19 mouse cellular contexts compared by ENCODE assay signal in the genomic region with DNA sequence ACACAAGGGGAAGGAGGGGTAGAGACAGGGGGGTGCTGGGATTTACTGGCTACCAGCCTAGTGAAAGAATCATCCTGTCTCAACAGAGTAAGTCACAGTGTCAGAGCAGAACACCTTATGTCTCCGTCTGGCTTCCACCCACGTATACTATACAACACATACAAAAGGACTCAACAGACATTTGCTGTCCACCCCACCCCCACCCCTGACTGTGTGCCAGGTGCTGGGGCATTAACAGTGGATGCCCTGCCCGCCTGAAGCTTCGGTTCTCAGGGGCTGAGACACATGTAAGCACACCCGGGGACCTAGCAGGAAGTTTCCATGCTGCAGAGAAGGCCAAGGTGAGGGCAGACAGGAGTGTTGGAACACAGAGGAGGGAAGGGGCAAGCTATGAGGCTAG. TPM values are rescaled to one million over a fixed set of nuclear protein-coding genes. Genes with fewer than 3 reads are reported as not detected.
A peak's percentile ranks its signal among the peaks of the same experiment; 100 is the strongest.
DNase-seq lines count a peak whose midpoint lies in the region.
"Had no signal": no experiment of that assay in that cellular context is flagged by ENCODE, and none has a peak within 500 bp of the region (broad histone marks: within the 10 kb centered on the region; RNA-seq: fewer than 3 reads in every experiment).

No protein-coding gene starts in this region.

- H3K4me1 ChIP-seq in heart, embryonic 10.5 days = peaks cover 89% of the 10 kb centered on the region

- intact Hi-C loops in left cerebral cortex, postnatal 4 days (cut with DNase I) = no loop called here

- H3K36me3 ChIP-seq in heart, embryonic 10.5 days = no peaks in the 10 kb centered on the region
- H3K36me3 ChIP-seq: heart, embryonic 15.5 days had no signal

- WGBS in heart, embryonic 10.5 days = 89% methylated on average over 5 of the region's 5 CpGs

- no peaks in the 10 kb centered on the region for H3K27me3 ChIP-seq in heart, embryonic 10.5 days (ENCODE audit: insufficient read depth, poor library complexity, severe bottlenecking)
- H3K27me3 ChIP-seq: CH12.LX; forebrain, embryonic 13.5 days; heart, embryonic 15.5 days had no signal

- no peaks in the 10 kb centered on the region for H3K9me3 ChIP-seq in heart, embryonic 10.5 days
- H3K9me3 ChIP-seq: embryonic facial prominence, embryonic 10.5 days; forebrain, embryonic 13.5 days; heart, embryonic 15.5 days had no signal

- H3K4me3 ChIP-seq in heart, embryonic 10.5 days = no peak overlapping the region
- H3K4me3 ChIP-seq: embryonic facial prominence, embryonic 10.5 days; forebrain, embryonic 13.5 days; heart, adult 2 months; heart, embryonic 15.5 days had no signal

- DNase-seq in cerebellum, adult 9-11 months = peak; percentile 65
- DNase-seq in cerebellum, adult 9-10 months = no peak
- DNase-seq in heart, embryonic 10.5 days (ENCODE audit: low spot score) = no peak
- no peak for DNase-seq in heart, postnatal 4 days
- peak; percentile 34 for DNase-seq in left cerebral cortex, postnatal 4 days
- no peak for DNase-seq in left cerebral cortex, adult 18-20 months (ENCODE audit: low spot score in 2 of 2)
- DNase-seq in brain, adult 2 months (ENCODE audit: low read depth, low spot score) = peak; percentile 74
- DNase-seq: adrenal gland, adult 2 months; adrenal gland, postnatal 25 days; cerebellum, adult 11-12 months; gastrocnemius, postnatal 14 days; heart, adult 2 months; kidney, adult 11 months; kidney, adult 9 months had no signal

- H3K27ac ChIP-seq in heart, embryonic 10.5 days = peak overlapping the region; percentile 44; the same call in 1 of the 2 replicates
- H3K27ac ChIP-seq: embryonic facial prominence, embryonic 10.5 days; forebrain, embryonic 13.5 days; heart, adult 2 months; hindbrain, postnatal 0 days had no signal

RNA-seq across cellular contexts. Expression of gene Mical3, which starts 52.6 kb away (rescaled TPM):
- polyA plus RNA-seq in heart, embryonic 10.5 days (2016; fragmentation: Nextera tagmentation; extraction: Ambion mirVana) = 25.8 and 37.3 TPM in 2 replicates
- 100 to 1,000 TPM; 201 to 216 TPM for total RNA-seq in heart, postnatal 4 days (2021)
- 100 to 1,000 TPM; 149 to 156 TPM for total RNA-seq in left cerebral cortex, postnatal 4 days (2021)
- 100 to 1,000 TPM; 108 to 119 TPM for total RNA-seq in left cerebral cortex, adult 18-20 months (2021)

Comparison
In these comparisons a context has a peak if more than half of its experiments do, and no peak if none do; other contexts are left out.
1. DNase-seq: peak in cerebellum, adult 9-11 months (single experiment), left cerebral cortex, postnatal 4 days (single experiment) and brain, adult 2 months (single experiment); none in cerebellum, adult 9-10 months (single experiment), heart, embryonic 10.5 days (single experiment), heart, postnatal 4 days (single experiment) and left cerebral cortex, adult 18-20 months (0 of 2).